ENCODE assay signal across 8 mouse cellular contexts in genomic region chr13:94285281-94285871, GRCm38 (mm10). TPM values are rescaled to one million over a fixed set of nuclear protein-coding genes. Genes with fewer than 3 reads are reported as not detected.
DNase-seq lines count a peak whose midpoint lies in the region; ATAC-seq lines count a peak whose summit lies in the region.

Scamp1 (minus strand) TSS chr13:94285857.

- H3K4me1 ChIP-seq in hindbrain, embryonic 13.5 days (replicated peaks), result peaks cover 34% of the 10 kb centered on the region

- DNase-seq in R1 (ENCODE audit: low read depth, low spot score), result peak; percentile 84
- DNase-seq in cerebellum, postnatal 25 days, result peak; percentile 97 to 98
- DNase-seq in frontal cortex, postnatal 25 days (ENCODE audit: low spot score in 2 of 2), result peak; percentile 81 to 91
- DNase-seq in layer of hippocampus, postnatal 14 days (ENCODE audit: low spot score in 2 of 2), result peak; percentile 92
- DNase-seq in lung, postnatal 10 days, result peak; percentile 93
- DNase-seq in ovary, postnatal 36 days (ENCODE audit: low spot score), result peak; percentile 93
- DNase-seq in thymus, postnatal 14 days, result peak; percentile 91

- H3K4me3 ChIP-seq in hindbrain, embryonic 13.5 days, result peak within 1 kb of the TSS; percentile 86

- WGBS in hindbrain, embryonic 13.5 days, result under 1% methylated on average over 62 of the region's 62 CpGs

- peak; percentile 97 for ATAC-seq in hindbrain, embryonic 13.5 days (ENCODE audit: low FRiP score)

- no peaks in the 10 kb centered on the region for H3K9me3 ChIP-seq in hindbrain, embryonic 13.5 days

- peak within 1 kb of the TSS; percentile 95 for H3K27ac ChIP-seq in hindbrain, embryonic 13.5 days

- no peaks in the 10 kb centered on the region for H3K27me3 ChIP-seq in hindbrain, embryonic 13.5 days

- H3K9ac ChIP-seq in hindbrain, embryonic 13.5 days, result peak within 1 kb of the TSS; percentile 96

- H3K4me2 ChIP-seq in hindbrain, embryonic 13.5 days, result peak within 1 kb of the TSS; percentile 66

- no peaks in the 10 kb centered on the region for H3K36me3 ChIP-seq in hindbrain, embryonic 13.5 days

RNA-seq across cellular contexts. Expression of gene Scamp1, which starts in this region (rescaled TPM):
- polyA plus RNA-seq in hindbrain, embryonic 13.5 days (2015; fragmentation: Nextera tagmentation; extraction: Ambion mirVana), result 134 and 137 TPM in 2 replicates
- total RNA-seq in layer of hippocampus, postnatal 14 days (2021), result 100 to 1,000 TPM; 180 to 182 TPM

Comparison
In these comparisons a context has a peak if more than half of its experiments do, and no peak if none do; other contexts are left out.
1. Peak in every context shown above with its lines: DNase-seq, ATAC-seq, H3K4me3 ChIP-seq and H3K27ac ChIP-seq.